Mouse (Mus musculus): ENCODE measurements at regions not wholly inside any gene's neighbourhood (a gene's known extent, or its start where the extent isn't known, plus 50 kb on each side); places are given as distances from the start of the nearest gene placed in this dataset.

- Histone ChIP-seq H3K36me3 (ENCODE audit: control insufficient read depth, insufficient read depth) (no peaks in the 10 kb centered on the region), H3K79me2 (ENCODE audit: control insufficient read depth, insufficient read depth) (no peaks in the 10 kb centered on the region), H3K4me3 (no peak overlapping the region), H3ac (ENCODE audit: control insufficient read depth, insufficient read length) (no peak overlapping the region), H3K4me2 (ENCODE audit: low read depth) (peak overlapping the region; percentile 39), H3K27me3 (ENCODE audit: control insufficient read depth, insufficient read depth, insufficient read length) (no peaks in the 10 kb centered on the region)
- TF ChIP-seq MYOD1 (IDR thresholded peaks at IDR 0.05; ENCODE audit: control insufficient read depth in 1 of 3, insufficient read length in 2 of 3, low read depth in 2 of 3) (no peak), POLR2AphosphoS2 (IDR thresholded peaks at IDR 0.05; ENCODE audit: insufficient read length, low read depth) (no peak), USF1 (IDR thresholded peaks at IDR 0.05; ENCODE audit: low read depth) (no peak), POLR2A (IDR thresholded peaks at IDR 0.05; ENCODE audit: insufficient read length, low read depth) (no peak), E2F4 (IDR thresholded peaks at IDR 0.05; ENCODE audit: insufficient read depth) (no peak), TCF3 (IDR thresholded peaks at IDR 0.05; ENCODE audit: insufficient read length, low read depth) (no peak), TCF12 (IDR thresholded peaks at IDR 0.05; ENCODE audit: insufficient read depth, poor library complexity, severe bottlenecking) (no peak), SRF (IDR thresholded peaks at IDR 0.05; ENCODE audit: control insufficient read depth, insufficient read length, low read depth) (no peak), CEBPB (IDR thresholded peaks at IDR 0.05; ENCODE audit: insufficient read depth, poor library complexity, severe bottlenecking) (no peak), REST (IDR thresholded peaks at IDR 0.05; ENCODE audit: insufficient read depth, insufficient read length) (no peak), MYOG (IDR thresholded peaks at IDR 0.05; ENCODE audit: control insufficient read depth in 1 of 3, insufficient read depth in 1 of 3, insufficient read length in 2 of 3, low read depth in 2 of 3) (no peak), MAX (IDR thresholded peaks at IDR 0.05; ENCODE audit: low read depth) (no peak)
These were observed 136.1 kb upstream of the Frg1 start for GRCm38 (mm10) chr8:41552747-41553534.

DNA sequence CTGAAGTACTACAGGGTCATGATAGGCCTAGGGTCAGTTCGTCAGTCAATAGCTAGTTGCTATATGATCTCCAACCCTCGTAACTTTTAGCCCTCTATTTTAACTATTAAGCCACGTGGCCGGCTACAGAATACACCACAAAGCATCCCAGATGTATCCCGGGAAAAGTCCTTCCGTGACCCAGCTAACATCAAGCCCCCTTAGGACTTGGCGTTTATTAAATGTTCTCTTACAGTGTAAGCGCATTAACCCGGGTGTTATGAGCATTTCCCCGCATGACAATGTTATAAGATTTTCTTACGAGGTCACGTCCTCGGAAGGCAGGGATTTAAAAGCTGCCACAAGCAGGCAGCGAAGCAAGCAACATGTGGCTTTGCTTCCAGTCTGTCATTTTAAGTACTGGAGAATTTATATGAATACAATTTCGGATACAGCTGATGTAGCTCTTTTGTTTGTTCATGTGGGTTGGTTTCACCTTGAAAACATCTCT, 135.1 kb upstream of the Frg1 start:
- Histone ChIP-seq H3K27me3 (ENCODE audit: control insufficient read depth, insufficient read depth, insufficient read length) (no peaks in the 10 kb centered on the region), H3K79me2 (ENCODE audit: control insufficient read depth, insufficient read depth) (no peaks in the 10 kb centered on the region), H3K4me2 (ENCODE audit: low read depth) (no peak overlapping the region), H3K4me3 (no peak overlapping the region), H3ac (ENCODE audit: control insufficient read depth, insufficient read length) (no peak overlapping the region), H3K36me3 (ENCODE audit: control insufficient read depth, insufficient read depth) (no peaks in the 10 kb centered on the region)
- no peak for TF ChIP-seq CEBPB (IDR thresholded peaks at IDR 0.05; ENCODE audit: insufficient read depth, poor library complexity, severe bottlenecking)
- TF ChIP-seq POLR2A (IDR thresholded peaks at IDR 0.05; ENCODE audit: insufficient read length, low read depth): no peak
- no peak for TF ChIP-seq MAX (IDR thresholded peaks at IDR 0.05; ENCODE audit: low read depth)
- TF ChIP-seq POLR2AphosphoS2 (IDR thresholded peaks at IDR 0.05; ENCODE audit: insufficient read length, low read depth): no peak
- no peak for TF ChIP-seq MYOG (IDR thresholded peaks at IDR 0.05; ENCODE audit: control insufficient read depth in 1 of 3, insufficient read depth in 1 of 3, insufficient read length in 2 of 3, low read depth in 2 of 3)
- TF ChIP-seq TCF3 (IDR thresholded peaks at IDR 0.05; ENCODE audit: insufficient read length, low read depth): no peak

DNA sequence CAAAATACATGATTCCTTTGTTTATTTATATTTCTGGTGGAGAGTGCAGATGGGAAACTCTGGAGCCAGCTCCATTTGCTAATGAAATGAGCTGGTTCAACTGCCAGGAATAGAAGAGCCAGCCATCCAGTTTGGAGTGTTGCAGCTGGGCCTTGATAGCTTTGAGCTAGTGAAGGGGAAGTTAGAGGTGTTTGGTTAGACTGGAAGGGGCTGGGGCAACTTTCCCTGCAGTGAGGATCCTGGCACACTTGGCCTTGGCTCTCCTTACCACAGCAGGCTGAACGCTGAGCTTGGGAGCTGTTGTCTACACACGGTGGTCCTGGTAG, 133.2 kb upstream of the Frg1 start:
- Histone ChIP-seq H3K4me3 (no peak overlapping the region), H3ac (ENCODE audit: control insufficient read depth, insufficient read length) (no peak overlapping the region), H3K27me3 (ENCODE audit: control insufficient read depth, insufficient read depth, insufficient read length) (no peaks in the 10 kb centered on the region), H3K4me2 (ENCODE audit: low read depth) (no peak overlapping the region), H3K36me3 (ENCODE audit: control insufficient read depth, insufficient read depth) (no peaks in the 10 kb centered on the region), H3K79me2 (ENCODE audit: control insufficient read depth, insufficient read depth) (no peaks in the 10 kb centered on the region)
- no peak for TF ChIP-seq TCF12 (IDR thresholded peaks at IDR 0.05; ENCODE audit: insufficient read depth, poor library complexity, severe bottlenecking)
- no peak for TF ChIP-seq TCF3 (IDR thresholded peaks at IDR 0.05; ENCODE audit: insufficient read length, low read depth)
- no peak for TF ChIP-seq SRF (IDR thresholded peaks at IDR 0.05; ENCODE audit: control insufficient read depth, insufficient read length, low read depth)

GRCm38 (mm10) chr8:41549220-41550094, 132.6 kb upstream of the Frg1 start:
- Histone ChIP-seq H3K27me3 (ENCODE audit: control insufficient read depth, insufficient read depth, insufficient read length) (no peaks in the 10 kb centered on the region), H3K36me3 (ENCODE audit: control insufficient read depth, insufficient read depth) (no peaks in the 10 kb centered on the region), H3K4me3 (no peak overlapping the region), H3K4me2 (ENCODE audit: low read depth) (no peak overlapping the region), H3ac (ENCODE audit: control insufficient read depth, insufficient read length) (no peak overlapping the region), H3K79me2 (ENCODE audit: control insufficient read depth, insufficient read depth) (no peaks in the 10 kb centered on the region)
- TF ChIP-seq POLR2A (IDR thresholded peaks at IDR 0.05; ENCODE audit: insufficient read length, low read depth) (no peak), MYOD1 (IDR thresholded peaks at IDR 0.05; ENCODE audit: control insufficient read depth in 1 of 3, insufficient read length in 2 of 3, low read depth in 2 of 3) (no peak), TCF3 (IDR thresholded peaks at IDR 0.05; ENCODE audit: insufficient read length, low read depth) (no peak), CEBPB (IDR thresholded peaks at IDR 0.05; ENCODE audit: insufficient read depth, poor library complexity, severe bottlenecking) (no peak), E2F4 (IDR thresholded peaks at IDR 0.05; ENCODE audit: insufficient read depth) (no peak), MYOG (IDR thresholded peaks at IDR 0.05; ENCODE audit: control insufficient read depth in 1 of 3, insufficient read depth in 1 of 3, insufficient read length in 2 of 3, low read depth in 2 of 3) (no peak), USF1 (IDR thresholded peaks at IDR 0.05; ENCODE audit: low read depth) (no peak), REST (IDR thresholded peaks at IDR 0.05; ENCODE audit: insufficient read depth, insufficient read length) (no peak), POLR2AphosphoS2 (IDR thresholded peaks at IDR 0.05; ENCODE audit: insufficient read length, low read depth) (no peak), SRF (IDR thresholded peaks at IDR 0.05; ENCODE audit: control insufficient read depth, insufficient read length, low read depth) (no peak), TCF12 (IDR thresholded peaks at IDR 0.05; ENCODE audit: insufficient read depth, poor library complexity, severe bottlenecking) (no peak), MAX (IDR thresholded peaks at IDR 0.05; ENCODE audit: low read depth) (no peak)

Data from myocyte (in vitro differentiated cells).